Mouse (Mus musculus) megakaryocyte, embryonic 14.5 days (primary cell): ENCODE measurements around the gene Vpreb3. TPM values are rescaled to one million over a fixed set of nuclear protein-coding genes. Genes with fewer than 3 reads are reported as not detected.
"Not testable (repeated sequence)": the region's sequence is repeated elsewhere in the genome, so short reads cannot be mapped to it uniquely, and the experiment has no call there.

Experiments
- H3K27me3 ChIP-seq: replicated peaks from 2 replicates; pipeline ENCODE3; 2012; ENCODE audit warnings: inconsistent platforms
- H3K36me3 ChIP-seq: replicated peaks from 2 replicates; pipeline ENCODE3; 2012; ENCODE audit warnings: low read length, inconsistent platforms, mixed read lengths
- H3K4me1 ChIP-seq: 2 replicates; pipeline ENCODE4 v1.6.1; 2012; ENCODE audit warnings: inconsistent platforms
- H3K4me3 ChIP-seq: replicated peaks from 2 replicates; pipeline ENCODE3; 2012; ENCODE audit warnings: moderate library complexity, mild to moderate bottlenecking, inconsistent platforms
- H3K9me3 ChIP-seq: 2 replicates; pipeline ENCODE4 v1.6.1; 2012; ENCODE audit warnings: inconsistent platforms
- FLI1 ChIP-seq: IDR thresholded peaks from 2 replicates; pipeline ENCODE4 v1.6.1; 2012; ENCODE audit warnings: low read length, inconsistent platforms, mixed read lengths
- GATA1 ChIP-seq: IDR thresholded peaks from 3 replicates; pipeline ENCODE4 v1.6.1; 2012; ENCODE audit warnings: mixed read lengths, low read length, inconsistent platforms, borderline replicate concordance
- polyA plus RNA-seq: library from polyadenylated mRNA; stranded (reverse); fragments of >175 nt; gene quantifications from 2 replicates; pipeline ENCODE4 v1.2.3, GENCODE M21; 2012; ENCODE audit warnings: low replicate concordance; ENCODE audit not compliant: insufficient read depth

Vpreb3 gene
- polyA plus RNA-seq, 1 experiment, result not detected

- Histone ChIP-seq H3K27me3 (peaks cover 49% of the 10 kb centered on the region), H3K4me3 (peak within 1 kb of the TSS; percentile 83), H3K4me1 (peaks cover 20% of the 10 kb centered on the region), H3K9me3 (no peaks in the 10 kb centered on the region), H3K36me3 (no peaks in the 10 kb centered on the region)
- TF ChIP-seq GATA1 (no peak), FLI1 (no peak)
These were observed 11.5 kb downstream of the Vpreb3 start, which contains the start of gene Gm5134 for GRCm38 (mm10) chr10:75954381-75954811. Gene Gm5134 (plus strand): TSS chr10:75954514.

- peak overlapping the region; percentile 46 for H3K4me3 ChIP-seq
- H3K4me1 ChIP-seq, result no peaks in the 10 kb centered on the region
- no peaks in the 10 kb centered on the region for H3K36me3 ChIP-seq
- peaks cover 34% of the 10 kb centered on the region for H3K9me3 ChIP-seq
- H3K27me3 ChIP-seq, result peaks cover 10% of the 10 kb centered on the region
- no peak for TF ChIP-seq FLI1
- TF ChIP-seq GATA1, result no peak
These were observed 31.0 kb downstream of the Vpreb3 start for GRCm38 (mm10) chr10:75973846-75974245.

GRCm38 (mm10) chr10:75975216-75975615 lies 32.4 kb downstream of the Vpreb3 start:
- Histone ChIP-seq H3K4me1 (no peaks in the 10 kb centered on the region), H3K9me3 (peaks cover 34% of the 10 kb centered on the region), H3K4me3 (no peak overlapping the region), H3K36me3 (no peaks in the 10 kb centered on the region), H3K27me3 (peaks cover 10% of the 10 kb centered on the region)
- TF ChIP-seq GATA1 (no peak), FLI1 (no peak)

- H3K36me3 ChIP-seq, result no peaks in the 10 kb centered on the region
- peaks cover 11% of the 10 kb centered on the region for H3K27me3 ChIP-seq
- H3K4me3 ChIP-seq, result no peak overlapping the region
- no peak for TF ChIP-seq GATA1
- no peak for TF ChIP-seq FLI1
- H3K9me3 ChIP-seq, result peaks cover 14% of the 10 kb centered on the region
- no peaks in the 10 kb centered on the region for H3K4me1 ChIP-seq
These were observed 35.4 kb downstream of the Vpreb3 start for GRCm38 (mm10) chr10:75978119-75978834.

- H3K36me3 ChIP-seq, result no peaks in the 10 kb centered on the region
- H3K27me3 ChIP-seq, result peaks cover 11% of the 10 kb centered on the region
- TF ChIP-seq GATA1, result no peak
- no peak for TF ChIP-seq FLI1
- peaks cover 9% of the 10 kb centered on the region for H3K9me3 ChIP-seq
- no peaks in the 10 kb centered on the region for H3K4me1 ChIP-seq
- no peak overlapping the region for H3K4me3 ChIP-seq
These were observed 35.9 kb downstream of the Vpreb3 start for GRCm38 (mm10) chr10:75978835-75979157.

- H3K36me3 ChIP-seq, result no peaks in the 10 kb centered on the region
- peaks cover 5% of the 10 kb centered on the region; the same call in 1 of the 2 replicates for H3K9me3 ChIP-seq
- H3K4me1 ChIP-seq, result no peaks in the 10 kb centered on the region
- H3K4me3 ChIP-seq, result no peak overlapping the region
- peaks cover 8% of the 10 kb centered on the region for H3K27me3 ChIP-seq
- no peak for TF ChIP-seq FLI1
- TF ChIP-seq GATA1, result no peak
These were observed 36.6 kb downstream of the Vpreb3 start for GRCm38 (mm10) chr10:75979432-75979831.

GRCm38 (mm10) chr10:75990430-75991042 lies 47.7 kb downstream of the Vpreb3 start:
- no peaks in the 10 kb centered on the region for H3K4me1 ChIP-seq
- H3K36me3 ChIP-seq, result no peaks in the 10 kb centered on the region
- H3K4me3 ChIP-seq, result no peak overlapping the region
- H3K27me3 ChIP-seq, result peaks cover 18% of the 10 kb centered on the region
- TF ChIP-seq FLI1, result no peak
- no peak for TF ChIP-seq GATA1
- H3K9me3 ChIP-seq, result no peaks in the 10 kb centered on the region

GRCm38 (mm10) chr10:75993616-75994240 lies 50.9 kb downstream of the Vpreb3 start:
- TF ChIP-seq FLI1 (no peak), GATA1 (no peak)

GRCm38 (mm10) chr10:75994531-75995210 lies 51.8 kb downstream of the Vpreb3 start:
- peaks cover 14% of the 10 kb centered on the region for H3K27me3 ChIP-seq
- not testable (repeated sequence) for H3K36me3 ChIP-seq, H3K4me3 ChIP-seq, H3K4me1 ChIP-seq, H3K9me3 ChIP-seq

More at GRCm38 (mm10) chr10:75993616-75994240, 50.9 kb downstream of the Vpreb3 start:
- H3K4me3 ChIP-seq, result no peak overlapping the region
- no peaks in the 10 kb centered on the region for H3K36me3 ChIP-seq
- no peaks in the 10 kb centered on the region for H3K4me1 ChIP-seq
- H3K27me3 ChIP-seq, result peaks cover 14% of the 10 kb centered on the region
- no peaks in the 10 kb centered on the region for H3K9me3 ChIP-seq

GRCm38 (mm10) chr10:75995463-75995862 lies 52.6 kb downstream of the Vpreb3 start:
- peaks cover 16% of the 10 kb centered on the region for H3K27me3 ChIP-seq
- H3K4me3 ChIP-seq, result no peak overlapping the region
- TF ChIP-seq FLI1, result no peak
- H3K9me3 ChIP-seq, result no peaks in the 10 kb centered on the region
- H3K4me1 ChIP-seq, result no peaks in the 10 kb centered on the region
- no peaks in the 10 kb centered on the region for H3K36me3 ChIP-seq
